Mouse (Mus musculus) neural tube, embryonic 13.5 days (tissue): Measurements from ENCODE around the gene Rbm20. TPM values are rescaled to one million over a fixed set of nuclear protein-coding genes. Genes with fewer than 3 reads are reported as not detected.

Source experiments
- ATAC-seq: fragments of 200-750 bp; cut with Nextera tagmentation; 2 replicates; pipeline ENCODE4 v1.8.0; 2017; ENCODE audit warnings: low read depth, mild to moderate bottlenecking, moderate TSS enrichment, moderate library complexity
- H3K27ac ChIP-seq: fragments of 300-500 bp; sonication (generic); replicated peaks from 2 replicates; pipeline ENCODE4 v1.5.1; 2015; ENCODE audit warnings: moderate library complexity, mild to moderate bottlenecking, inconsistent platforms
- H3K27me3 ChIP-seq: fragments of 300-500 bp; sonication (generic); 2 replicates; pipeline ENCODE4 v1.6.1; 2015; ENCODE audit warnings: mild to moderate bottlenecking, inconsistent platforms
- H3K36me3 ChIP-seq: fragments of 300-500 bp; sonication (generic); 2 replicates; pipeline ENCODE4 v1.6.1; 2015; ENCODE audit warnings: mild to moderate bottlenecking, inconsistent platforms
- H3K4me1 ChIP-seq: fragments of 300-500 bp; sonication (generic); replicated peaks from 2 replicates; pipeline ENCODE4 v1.6.1; 2015; ENCODE audit warnings: inconsistent platforms
- H3K4me2 ChIP-seq: fragments of 300-500 bp; sonication (generic); 2 replicates; pipeline ENCODE4 v1.6.1; 2015; ENCODE audit warnings: inconsistent platforms, mild to moderate bottlenecking, moderate library complexity
- H3K4me3 ChIP-seq: fragments of 300-500 bp; sonication (generic); 2 replicates; pipeline ENCODE4 v1.5.1; 2015; ENCODE audit warnings: mild to moderate bottlenecking, inconsistent platforms
- H3K9ac ChIP-seq: fragments of 300-500 bp; sonication (generic); 2 replicates; pipeline ENCODE4 v1.6.1; 2015; ENCODE audit warnings: moderate library complexity, mild to moderate bottlenecking, inconsistent platforms
- H3K9me3 ChIP-seq: fragments of 300-500 bp; sonication (generic); 2 replicates; pipeline ENCODE4 v1.6.1; 2016; ENCODE audit warnings: inconsistent platforms
- WGBS: fragments of 180-500 bp; shearing (Covaris S2); methylation state at CpG from one replicate; pipeline ENCODE4 v1.1.7; 2015; 5-methylcytosine and 5-hydroxymethylcytosine counted together
- polyA plus RNA-seq: library from polyadenylated mRNA; unstranded; fragments of >200 nt; fragmentation: Nextera tagmentation; extraction: Ambion mirVana; gene quantifications from 2 replicates; pipeline ENCODE4 v1.2.1, GENCODE M21; 2015

Rbm20 gene
- polyA plus RNA-seq, 1 experiment from 2014 or later, result 0.47 TPM

- Histone ChIP-seq H3K9me3 (no peaks in the 10 kb centered on the region), H3K9ac (no peak overlapping the region), H3K27ac (no peak overlapping the region), H3K4me2 (no peak overlapping the region), H3K4me3 (no peak overlapping the region), H3K27me3 (peaks cover 81% of the 10 kb centered on the region), H3K4me1 (peaks cover 25% of the 10 kb centered on the region), H3K36me3 (no peaks in the 10 kb centered on the region)
- no peak for ATAC-seq
- 32% methylated on average over 9 of the region's 9 CpGs for WGBS
Measured at GRCm38 (mm10) chr19:53674131-53674925, 2.8 kb upstream of the Rbm20 start.

GRCm38 (mm10) chr19:53676228-53676627 lies 878 bp upstream of the Rbm20 start:
- peak overlapping the region; percentile 100 for H3K4me2 ChIP-seq
- peaks cover 27% of the 10 kb centered on the region for H3K4me1 ChIP-seq
- ATAC-seq, result peak; percentile 55; the same call in 1 of the 2 replicates
- peak overlapping the region; percentile 74 for H3K9ac ChIP-seq
- no peak overlapping the region for H3K27ac ChIP-seq
- peak overlapping the region; percentile 61 for H3K4me3 ChIP-seq
- WGBS, result under 1% methylated on average over 26 of the region's 26 CpGs
- H3K36me3 ChIP-seq, result no peaks in the 10 kb centered on the region
- H3K27me3 ChIP-seq, result peaks cover 78% of the 10 kb centered on the region
- H3K9me3 ChIP-seq, result no peaks in the 10 kb centered on the region

GRCm38 (mm10) chr19:53679194-53679593 lies 2.1 kb downstream of the Rbm20 start:
- Histone ChIP-seq H3K4me3 (no peak overlapping the region), H3K4me2 (no peak overlapping the region), H3K9me3 (no peaks in the 10 kb centered on the region), H3K36me3 (no peaks in the 10 kb centered on the region), H3K27me3 (peaks cover 75% of the 10 kb centered on the region), H3K27ac (no peak overlapping the region), H3K9ac (no peak overlapping the region), H3K4me1 (peaks cover 32% of the 10 kb centered on the region)
- ATAC-seq, result no peak
- WGBS, result 92% methylated on average over 9 of the region's 9 CpGs

GRCm38 (mm10) chr19:53679981-53680380 lies 2.9 kb downstream of the Rbm20 start:
- Histone ChIP-seq H3K9me3 (no peaks in the 10 kb centered on the region), H3K36me3 (no peaks in the 10 kb centered on the region), H3K4me1 (peaks cover 32% of the 10 kb centered on the region), H3K4me3 (no peak overlapping the region), H3K9ac (no peak overlapping the region), H3K27me3 (peaks cover 67% of the 10 kb centered on the region), H3K27ac (no peak overlapping the region), H3K4me2 (no peak overlapping the region)
- no peak for ATAC-seq
- 88% methylated on average over 7 of the region's 7 CpGs for WGBS

- Histone ChIP-seq H3K4me2 (no peak overlapping the region), H3K9ac (no peak overlapping the region), H3K4me1 (peaks cover 17% of the 10 kb centered on the region), H3K36me3 (no peaks in the 10 kb centered on the region), H3K4me3 (no peak overlapping the region), H3K9me3 (no peaks in the 10 kb centered on the region), H3K27ac (no peak overlapping the region), H3K27me3 (peaks cover 42% of the 10 kb centered on the region)
- no peak for ATAC-seq
- WGBS, result 37% methylated on average over 8 of the region's 8 CpGs
Measured at GRCm38 (mm10) chr19:53682427-53682826, 5.3 kb downstream of the Rbm20 start.

GRCm38 (mm10) chr19:53687592-53687991 lies 10.5 kb downstream of the Rbm20 start:
- Histone ChIP-seq H3K4me2 (no peak overlapping the region), H3K9ac (no peak overlapping the region), H3K27me3 (peaks cover 7% of the 10 kb centered on the region), H3K4me1 (no peaks in the 10 kb centered on the region), H3K36me3 (no peaks in the 10 kb centered on the region), H3K27ac (no peak overlapping the region), H3K4me3 (no peak overlapping the region), H3K9me3 (no peaks in the 10 kb centered on the region; the same call in 1 of the 2 replicates)
- 82% methylated on average over 5 of the region's 5 CpGs for WGBS
- ATAC-seq, result no peak

- Histone ChIP-seq H3K27me3 (no peaks in the 10 kb centered on the region), H3K4me1 (no peaks in the 10 kb centered on the region), H3K27ac (no peak overlapping the region), H3K4me2 (no peak overlapping the region), H3K36me3 (no peaks in the 10 kb centered on the region), H3K9me3 (no peaks in the 10 kb centered on the region; the same call in 1 of the 2 replicates), H3K4me3 (no peak overlapping the region), H3K9ac (no peak overlapping the region)
- WGBS, result 47% methylated on average over 10 of the region's 10 CpGs
- ATAC-seq, result no peak
Measured at GRCm38 (mm10) chr19:53690816-53691215, 13.7 kb downstream of the Rbm20 start.

GRCm38 (mm10) chr19:53694020-53694419 lies 16.9 kb downstream of the Rbm20 start:
- Histone ChIP-seq H3K4me2 (no peak overlapping the region), H3K27ac (no peak overlapping the region), H3K9ac (no peak overlapping the region), H3K4me1 (peaks cover 12% of the 10 kb centered on the region; the same call in 1 of the 2 replicates), H3K27me3 (no peaks in the 10 kb centered on the region), H3K36me3 (no peaks in the 10 kb centered on the region), H3K4me3 (no peak overlapping the region), H3K9me3 (no peaks in the 10 kb centered on the region)
- no peak for ATAC-seq
- 45% methylated on average over 1 of the region's 1 CpGs for WGBS

GRCm38 (mm10) chr19:53696079-53696478 lies 19.0 kb downstream of the Rbm20 start:
- no peak overlapping the region for H3K4me3 ChIP-seq
- H3K9ac ChIP-seq, result no peak overlapping the region
- 73% methylated on average over 6 of the region's 6 CpGs for WGBS
- no peaks in the 10 kb centered on the region for H3K9me3 ChIP-seq
- no peak for ATAC-seq
- H3K36me3 ChIP-seq, result no peaks in the 10 kb centered on the region
- no peak overlapping the region for H3K27ac ChIP-seq
- H3K4me2 ChIP-seq, result no peak overlapping the region
- H3K27me3 ChIP-seq, result no peaks in the 10 kb centered on the region
- peaks cover 24% of the 10 kb centered on the region for H3K4me1 ChIP-seq

- no peak overlapping the region for H3K9ac ChIP-seq
- H3K4me1 ChIP-seq, result peaks cover 24% of the 10 kb centered on the region
- ATAC-seq, result no peak
- H3K27ac ChIP-seq, result no peak overlapping the region
- H3K4me3 ChIP-seq, result no peak overlapping the region
- no peak overlapping the region for H3K4me2 ChIP-seq
- H3K27me3 ChIP-seq, result no peaks in the 10 kb centered on the region
- H3K36me3 ChIP-seq, result no peaks in the 10 kb centered on the region
- no peaks in the 10 kb centered on the region for H3K9me3 ChIP-seq
- 91% methylated on average over 3 of the region's 3 CpGs for WGBS
Measured at GRCm38 (mm10) chr19:53696655-53697054, 19.5 kb downstream of the Rbm20 start.

- peak; percentile 47; the same call in 1 of the 2 replicates for ATAC-seq
- H3K9ac ChIP-seq, result no peak overlapping the region; the same call in 1 of the 2 replicates
Measured at GRCm38 (mm10) chr19:53697376-53698126, 20.4 kb downstream of the Rbm20 start.

GRCm38 (mm10) chr19:53699671-53700070 lies 22.6 kb downstream of the Rbm20 start:
- no peak for ATAC-seq
- no peaks in the 10 kb centered on the region for H3K9me3 ChIP-seq
- no peak overlapping the region for H3K4me3 ChIP-seq
- 24% methylated on average over 7 of the region's 7 CpGs for WGBS
- H3K4me1 ChIP-seq, result peaks cover 27% of the 10 kb centered on the region
- H3K9ac ChIP-seq, result no peak overlapping the region
- no peak overlapping the region for H3K4me2 ChIP-seq
- H3K27ac ChIP-seq, result no peak overlapping the region
- H3K27me3 ChIP-seq, result no peaks in the 10 kb centered on the region
- no peaks in the 10 kb centered on the region for H3K36me3 ChIP-seq

More at GRCm38 (mm10) chr19:53697376-53698126, 20.4 kb downstream of the Rbm20 start:
- WGBS, result 37% methylated on average over 24 of the region's 24 CpGs
- Histone ChIP-seq H3K36me3 (no peaks in the 10 kb centered on the region), H3K4me3 (no peak overlapping the region), H3K4me1 (peaks cover 24% of the 10 kb centered on the region), H3K27me3 (no peaks in the 10 kb centered on the region), H3K9me3 (no peaks in the 10 kb centered on the region), H3K4me2 (no peak overlapping the region), H3K27ac (no peak overlapping the region)
